Mouse (Mus musculus): ENCODE results near the gene Myo15b. TPM values are rescaled to one million over a fixed set of nuclear protein-coding genes. Genes with fewer than 3 reads are reported as not detected.
A peak's percentile ranks its signal among the peaks of the same experiment; 100 is the strongest.

Gene Myo15b
- total RNA-seq, 1 experiment from 2014 or later, result not detected

GRCm38 (mm10) chr11:115857936-115858335 is 270 bp upstream of the Myo15b start:
- ATAC-seq (ENCODE audit: extremely low read depth, insufficient number of reproducible peaks, low FRiP score, poor library complexity, severe bottlenecking), result no peak

GRCm38 (mm10) chr11:115859143-115859945 is 1.1 kb downstream of the Myo15b start:
- peak; percentile 57 for ATAC-seq (ENCODE audit: extremely low read depth, insufficient number of reproducible peaks, low FRiP score, poor library complexity, severe bottlenecking)

GRCm38 (mm10) chr11:115863895-115864294 is 5.7 kb downstream of the Myo15b start:
- ATAC-seq (ENCODE audit: extremely low read depth, insufficient number of reproducible peaks, low FRiP score, poor library complexity, severe bottlenecking), result no peak

GRCm38 (mm10) chr11:115869393-115869792 is 11.2 kb downstream of the Myo15b start:
- ATAC-seq (ENCODE audit: extremely low read depth, insufficient number of reproducible peaks, low FRiP score, poor library complexity, severe bottlenecking), result no peak

- ATAC-seq (ENCODE audit: extremely low read depth, insufficient number of reproducible peaks, low FRiP score, poor library complexity, severe bottlenecking), result no peak
These were observed 14.2 kb downstream of the Myo15b start for GRCm38 (mm10) chr11:115872437-115872836.

- ATAC-seq (ENCODE audit: extremely low read depth, insufficient number of reproducible peaks, low FRiP score, poor library complexity, severe bottlenecking), result no peak
These were observed 17.7 kb downstream of the Myo15b start for GRCm38 (mm10) chr11:115875935-115876334.

DNA sequence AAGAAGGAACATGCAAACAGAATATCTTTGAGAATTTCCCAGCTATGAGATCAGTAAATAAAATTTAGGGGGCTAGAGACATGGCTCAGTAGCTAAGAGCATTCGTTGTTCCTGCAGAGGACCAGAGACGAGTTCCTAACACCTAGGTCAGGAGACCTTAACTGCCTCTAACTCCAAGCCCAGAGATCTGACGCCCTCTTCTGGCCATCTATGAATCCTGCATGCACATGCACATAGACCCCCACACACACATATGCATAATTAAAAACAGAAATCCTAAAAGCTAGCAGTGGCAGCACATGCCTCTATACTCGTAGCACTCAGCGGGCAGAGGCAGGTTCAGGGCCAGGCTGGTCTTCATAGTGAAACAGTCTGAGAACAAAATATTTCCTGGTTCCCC is 18.2 kb downstream of the Myo15b start:
- no peak for ATAC-seq (ENCODE audit: extremely low read depth, insufficient number of reproducible peaks, low FRiP score, poor library complexity, severe bottlenecking)

GRCm38 (mm10) chr11:115877174-115877755 is 19.1 kb downstream of the Myo15b start:
- no peak for ATAC-seq (ENCODE audit: extremely low read depth, insufficient number of reproducible peaks, low FRiP score, poor library complexity, severe bottlenecking)

GRCm38 (mm10) chr11:115878071-115878470 is 19.9 kb downstream of the Myo15b start:
- ATAC-seq (ENCODE audit: extremely low read depth, insufficient number of reproducible peaks, low FRiP score, poor library complexity, severe bottlenecking), result no peak

GRCm38 (mm10) chr11:115881002-115881401 is 22.8 kb downstream of the Myo15b start:
- ATAC-seq (ENCODE audit: extremely low read depth, insufficient number of reproducible peaks, low FRiP score, poor library complexity, severe bottlenecking), result peak; percentile 31; the same call in 1 of the 2 replicates

GRCm38 (mm10) chr11:115883251-115883650 is 25.0 kb downstream of the Myo15b start:
- no peak for ATAC-seq (ENCODE audit: extremely low read depth, insufficient number of reproducible peaks, low FRiP score, poor library complexity, severe bottlenecking)

DNA sequence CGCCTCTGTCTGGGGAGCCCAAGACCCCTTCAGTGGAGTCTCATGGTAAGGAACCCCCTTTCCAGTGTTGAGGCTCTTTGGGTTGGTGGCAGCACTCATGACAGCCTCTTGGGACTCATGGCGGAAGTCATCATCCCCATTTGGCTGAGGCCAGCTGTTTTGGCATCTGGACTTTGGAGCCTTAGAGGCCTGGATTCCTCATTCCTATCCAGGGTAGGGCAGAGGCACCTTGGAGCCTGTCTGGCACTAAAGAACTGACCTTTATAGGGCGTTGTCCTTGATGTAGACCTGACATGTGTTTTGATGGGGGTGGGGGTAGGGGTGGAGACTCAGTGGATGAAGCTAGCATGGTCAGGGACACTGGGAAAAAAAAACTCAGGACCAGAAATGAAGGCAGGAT is 26.2 kb downstream of the Myo15b start:
- no peak for ATAC-seq (ENCODE audit: extremely low read depth, insufficient number of reproducible peaks, low FRiP score, poor library complexity, severe bottlenecking)

DNA sequence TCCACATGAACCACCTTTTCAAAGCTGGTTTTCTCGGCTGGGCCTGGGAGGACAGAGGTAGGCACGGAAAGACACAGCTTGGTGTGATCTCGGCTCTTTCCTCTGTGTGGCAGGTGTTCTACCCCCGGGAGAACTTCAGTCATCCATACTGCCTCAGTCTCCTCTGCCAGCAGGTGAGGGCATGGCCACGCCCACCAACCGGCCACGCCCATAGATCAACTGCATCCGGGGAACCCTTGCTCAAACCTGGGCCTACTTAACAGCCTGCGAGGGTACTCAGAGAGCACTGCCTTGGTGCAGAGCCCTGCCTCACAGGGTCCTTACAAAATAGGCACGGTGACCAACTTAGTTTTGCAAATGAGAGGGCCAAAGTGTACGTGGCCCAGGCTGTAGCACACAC is 27.1 kb downstream of the Myo15b start:
- ATAC-seq (ENCODE audit: extremely low read depth, insufficient number of reproducible peaks, low FRiP score, poor library complexity, severe bottlenecking), result no peak

DNA sequence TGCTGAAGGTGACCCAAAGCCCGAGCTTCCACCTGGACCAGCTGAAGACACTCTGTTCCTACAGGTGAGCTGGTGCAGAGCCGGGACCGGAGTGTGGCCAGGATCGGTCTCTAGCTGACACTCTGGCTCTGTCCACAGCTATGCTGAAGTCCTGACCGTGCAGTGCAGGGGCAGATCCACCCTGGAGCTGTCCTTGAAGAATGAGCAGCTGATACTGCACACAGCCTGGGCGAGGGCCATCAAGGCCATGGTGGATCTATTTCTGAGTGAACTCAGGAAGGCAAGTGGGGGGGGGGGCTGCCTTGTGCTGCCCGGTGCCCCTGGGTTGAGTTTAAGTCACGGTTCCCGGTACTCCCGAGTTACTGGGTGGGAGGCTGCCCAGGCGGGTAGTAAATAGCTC is 28.2 kb downstream of the Myo15b start:
- ATAC-seq (ENCODE audit: extremely low read depth, insufficient number of reproducible peaks, low FRiP score, poor library complexity, severe bottlenecking), result no peak

GRCm38 (mm10) chr11:115888020-115888419 is 29.8 kb downstream of the Myo15b start:
- no peak for ATAC-seq (ENCODE audit: extremely low read depth, insufficient number of reproducible peaks, low FRiP score, poor library complexity, severe bottlenecking)

DNA sequence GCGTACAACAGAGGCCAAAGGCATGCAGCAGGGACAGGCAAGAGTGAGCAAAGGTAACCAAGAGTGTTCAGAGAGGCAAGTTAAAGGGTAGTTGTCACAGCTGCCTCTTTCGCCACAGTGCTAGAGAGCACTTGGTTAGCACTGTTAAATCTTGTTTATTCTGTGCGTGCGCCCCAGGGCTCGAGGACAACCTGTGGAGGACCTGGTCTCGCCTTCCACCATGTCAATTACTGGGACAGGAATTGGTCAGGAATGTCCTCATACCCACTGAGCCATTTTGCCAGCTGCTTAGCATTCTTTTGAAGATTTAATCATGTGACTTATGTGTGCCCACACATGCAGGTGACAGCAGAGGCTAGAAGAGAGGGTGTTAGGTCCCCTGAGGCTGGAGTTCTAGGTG is 31.0 kb downstream of the Myo15b start:
- ATAC-seq (ENCODE audit: extremely low read depth, insufficient number of reproducible peaks, low FRiP score, poor library complexity, severe bottlenecking), result no peak

- ATAC-seq (ENCODE audit: extremely low read depth, insufficient number of reproducible peaks, low FRiP score, poor library complexity, severe bottlenecking), result no peak
These were observed 34.0 kb downstream of the Myo15b start for GRCm38 (mm10) chr11:115892213-115892612.

DNA sequence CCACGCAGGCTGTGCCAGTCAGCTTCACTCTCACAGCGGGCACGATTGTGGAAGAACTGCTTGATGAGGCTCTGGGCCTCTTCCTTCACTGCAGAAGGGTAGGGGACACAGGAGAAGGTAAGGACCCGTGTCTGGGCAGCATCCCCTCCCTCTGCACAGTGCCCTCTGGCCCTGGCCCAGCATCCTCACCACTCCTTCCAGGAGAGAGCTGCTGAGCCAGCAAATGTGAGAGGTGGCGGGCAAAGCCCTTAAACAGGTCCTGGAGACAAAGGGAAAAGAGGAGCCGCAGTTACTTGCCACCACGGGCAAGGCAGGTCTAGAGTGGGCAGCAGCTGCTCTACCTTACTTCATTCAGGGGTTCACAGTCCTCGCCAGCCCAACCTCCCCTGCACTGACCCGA is 34.9 kb downstream of the Myo15b start:
- ATAC-seq (ENCODE audit: extremely low read depth, insufficient number of reproducible peaks, low FRiP score, poor library complexity, severe bottlenecking), result no peak

DNA sequence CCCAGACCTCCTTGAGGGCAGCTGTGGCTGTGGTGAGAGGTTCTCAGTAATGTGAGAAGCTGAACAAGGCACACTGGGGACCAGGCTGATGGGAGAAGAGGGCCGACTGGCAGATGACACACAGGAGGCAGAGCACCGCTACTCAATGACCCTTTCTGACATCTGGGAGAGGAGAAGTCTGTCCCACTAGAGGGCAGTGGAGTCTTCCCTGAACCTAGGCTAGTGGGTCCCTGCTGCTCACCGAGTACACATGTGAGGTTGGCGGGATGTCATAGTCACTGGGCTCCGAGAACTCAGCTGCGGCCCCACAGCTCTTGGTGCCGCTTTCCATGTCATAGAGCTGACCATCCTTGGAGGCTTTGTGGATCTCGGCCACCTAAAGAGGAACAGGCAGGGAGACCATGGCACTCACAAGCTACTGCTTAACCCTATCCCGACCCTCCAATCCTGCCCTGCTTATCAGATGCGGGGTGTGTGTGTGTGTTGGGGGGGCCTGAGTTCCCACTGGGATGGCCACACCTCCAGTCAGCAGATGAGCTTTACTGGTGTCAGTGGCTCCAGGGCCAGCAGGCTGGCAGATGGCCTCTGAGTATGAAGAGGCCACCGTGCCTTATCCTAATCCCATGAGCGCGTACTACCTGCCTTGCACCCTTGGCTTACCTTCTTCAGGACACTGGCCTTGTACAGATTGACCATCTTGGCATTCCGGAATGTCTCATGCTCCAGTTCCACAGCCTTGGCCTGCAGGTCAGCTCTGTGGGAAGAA is 36.7 kb downstream of the Myo15b start:
- ATAC-seq (ENCODE audit: extremely low read depth, insufficient number of reproducible peaks, low FRiP score, poor library complexity, severe bottlenecking), result no peak

DNA sequence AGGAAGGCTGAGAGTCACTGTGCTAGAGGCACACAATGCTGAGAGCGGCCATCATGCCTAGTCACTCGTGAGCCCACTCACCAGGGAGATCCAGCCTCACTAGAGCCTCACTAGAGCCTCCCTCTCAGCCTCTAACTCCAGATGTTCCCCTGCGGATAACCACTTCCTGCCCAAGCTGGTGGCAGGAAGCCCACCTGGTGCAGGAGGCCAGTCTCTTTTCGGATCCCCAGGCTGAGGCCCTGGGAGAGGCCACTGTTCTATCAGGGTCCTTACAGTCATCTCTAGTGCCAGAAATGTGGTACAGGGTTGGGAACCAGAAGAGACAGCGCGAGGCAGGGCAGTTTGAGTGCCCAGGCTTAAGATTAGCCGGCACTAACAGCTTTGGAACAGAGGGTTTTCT is 40.2 kb downstream of the Myo15b start:
- ATAC-seq (ENCODE audit: extremely low read depth, insufficient number of reproducible peaks, low FRiP score, poor library complexity, severe bottlenecking), result no peak

All from neutrophil, adult 5-6 weeks (primary cell).